Mouse (Mus musculus): Measurements from ENCODE around the gene Clec2i. TPM values are rescaled to one million over a fixed set of nuclear protein-coding genes. Genes with fewer than 3 reads are reported as not detected.

Gene Clec2i
- polyA plus RNA-seq, 1 experiment, result 0.50 TPM

DNA sequence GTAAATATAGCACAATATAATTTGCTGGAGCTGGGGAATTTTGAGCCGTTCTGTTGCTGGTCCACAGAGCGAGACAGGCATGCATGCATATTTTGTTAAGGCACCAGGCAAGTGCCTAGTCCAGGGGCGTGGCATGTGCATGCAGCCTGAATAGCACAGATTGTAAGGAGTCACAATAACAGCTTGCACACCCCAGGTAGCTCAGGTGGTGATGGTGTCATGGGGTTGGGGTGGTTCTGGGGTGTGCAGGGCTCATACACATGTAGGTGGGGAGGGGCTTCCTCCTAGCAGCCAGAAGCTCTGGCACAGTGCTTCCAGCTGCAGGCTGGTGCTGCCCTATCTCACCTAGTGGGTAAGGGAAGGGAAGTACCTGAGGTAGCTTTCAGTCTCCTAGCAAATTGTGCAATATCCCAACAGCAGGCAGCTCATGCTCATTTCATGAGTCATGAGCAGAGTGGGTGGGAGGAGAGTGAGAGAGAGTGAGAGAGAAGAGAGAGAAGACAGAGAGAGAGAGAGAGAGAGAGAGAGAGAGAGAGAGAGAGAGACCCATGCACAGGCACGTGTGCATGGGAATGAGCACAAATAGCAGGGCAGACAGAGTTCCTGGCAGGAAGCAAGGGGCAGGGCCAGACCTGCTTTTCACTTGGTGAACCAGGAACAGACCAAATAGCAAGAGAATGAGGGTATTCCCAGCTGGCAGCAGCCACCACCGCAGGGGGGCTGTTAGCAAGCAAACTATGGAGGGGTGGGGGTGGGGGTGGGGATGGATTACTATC lies 54.4 kb downstream of the Clec2i start:
- 81% methylated on average over 5 of the region's 5 CpGs for WGBS
- TF ChIP-seq POLR2A (IDR thresholded peaks at IDR 0.05; ENCODE audit: low read depth, low read length) (no peak), CTCF (conservative IDR thresholded peaks at IDR 0.05; ENCODE audit: insufficient read depth, insufficient read length, low read depth, low read length) (no peak)

DNA sequence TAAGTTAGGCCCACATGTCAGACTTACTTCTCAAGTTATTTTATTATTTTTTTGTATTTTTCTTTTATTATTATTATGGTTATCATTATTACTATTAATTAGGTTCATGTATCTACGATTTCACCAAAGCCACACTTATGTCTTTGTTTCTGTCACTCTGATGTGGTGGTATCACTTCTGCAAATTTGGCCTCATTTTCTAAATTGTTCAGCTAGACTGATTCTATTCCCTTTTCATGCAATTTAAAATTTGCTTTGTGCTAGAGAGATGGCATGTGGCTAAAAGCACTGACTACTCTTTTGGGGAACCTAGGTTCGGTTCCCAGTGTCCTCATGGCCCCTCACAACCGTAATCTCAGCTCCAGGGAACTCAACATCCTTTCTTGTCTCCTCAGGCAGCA lies 58.2 kb downstream of the Clec2i start:
- DNase-seq, result no peak
- H3K36me3 ChIP-seq (ENCODE audit: control insufficient read depth, insufficient read depth, low read length), result no peaks in the 10 kb centered on the region
- no peaks in the 10 kb centered on the region for H3K4me1 ChIP-seq (ENCODE audit: control insufficient read depth, insufficient read depth, low read length)
- H3K27me3 ChIP-seq (replicated peaks; ENCODE audit: control insufficient read depth, insufficient read depth, low read length), result no peaks in the 10 kb centered on the region
- no peak overlapping the region for H3K27ac ChIP-seq (ENCODE audit: insufficient read depth, low read depth, low read length)
- no peak for TF ChIP-seq CTCF (conservative IDR thresholded peaks at IDR 0.05; ENCODE audit: insufficient read depth, insufficient read length, low read depth, low read length)
- TF ChIP-seq POLR2A (IDR thresholded peaks at IDR 0.05; ENCODE audit: low read depth, low read length), result no peak
- WGBS, result 90% methylated on average over 3 of the region's 3 CpGs
- H3K4me3 ChIP-seq (ENCODE audit: insufficient read depth, low read depth, low read length), result no peak overlapping the region

More for the DNA sequence above, 54.4 kb downstream of the Clec2i start:
- DNase-seq, result no peak
- H3K27me3 ChIP-seq (replicated peaks; ENCODE audit: control insufficient read depth, insufficient read depth, low read length), result no peaks in the 10 kb centered on the region
- no peak overlapping the region for H3K4me3 ChIP-seq (ENCODE audit: insufficient read depth, low read depth, low read length)
- H3K27ac ChIP-seq (ENCODE audit: insufficient read depth, low read depth, low read length), result no peak overlapping the region
- H3K36me3 ChIP-seq (ENCODE audit: control insufficient read depth, insufficient read depth, low read length), result no peaks in the 10 kb centered on the region
- no peaks in the 10 kb centered on the region for H3K4me1 ChIP-seq (ENCODE audit: control insufficient read depth, insufficient read depth, low read length)

Other genes with a start within 250 kb of the Clec2i start
- gene Clec2h, start 225.2 kb upstream of the Clec2i start, polyA plus RNA-seq (2012; rRNA removed), result 43.8 and 53.2 TPM in 2 replicates
- gene Klrb1, start 164.5 kb upstream of the Clec2i start, polyA plus RNA-seq (2012; rRNA removed), result not detected in 2 replicates
- gene Klrb1c, start 98.4 kb upstream of the Clec2i start, polyA plus RNA-seq (2012; rRNA removed), result 0.15 and 0.31 TPM in 2 replicates
- 0.23 TPM in 1 of 2 replicates, not detected in the other for gene Gm44511, start 61.3 kb upstream of the Clec2i start, polyA plus RNA-seq (2012; rRNA removed)
- gene Klrb1b, start 61.3 kb upstream of the Clec2i start, polyA plus RNA-seq (2012; rRNA removed), result 0.03 and 0.11 TPM in 2 replicates
- gene BC035044, start 3.5 kb downstream of the Clec2i start, polyA plus RNA-seq (2012; rRNA removed), result 0.45 and 1.6 TPM in 2 replicates
- gene Clec2g, start 46.8 kb downstream of the Clec2i start, polyA plus RNA-seq (2012; rRNA removed), result not detected in 2 replicates
- gene Klrb1f, start 158.3 kb downstream of the Clec2i start, polyA plus RNA-seq (2012; rRNA removed), result 0.16 and 0.65 TPM in 2 replicates
- gene Clec2e, start 213.3 kb downstream of the Clec2i start, polyA plus RNA-seq (2012; rRNA removed), result 0.05 TPM in 1 of 2 replicates, not detected in the other